Mouse (Mus musculus): Measurements from ENCODE around the gene Slc4a8. TPM values are rescaled to one million over a fixed set of nuclear protein-coding genes. Genes with fewer than 3 reads are reported as not detected.
A peak's percentile ranks its signal among the peaks of the same experiment; 100 is the strongest.

Gene Slc4a8
- polyA plus RNA-seq, 1 experiment from 2014 or later = 5.0 TPM

- no peak for ATAC-seq (ENCODE audit: insufficient number of reproducible peaks, insufficient read depth, low FRiP score, low TSS enrichment, low read depth)
- Histone ChIP-seq H3K27ac (no peak overlapping the region), H3K9ac (0 out of 2 replicates have a peak overlapping the region, but pooled peaks have one; percentile 32), H3K4me1 (peaks cover 7% of the 10 kb centered on the region; the same call in 1 of the 2 replicates), H3K27me3 (no peaks in the 10 kb centered on the region), H3K4me3 (peak overlapping the region; percentile 34), H3K36me3 (no peaks in the 10 kb centered on the region), H3K4me2 (peak overlapping the region; percentile 61), H3K9me3 (no peaks in the 10 kb centered on the region)
- WGBS = 21% methylated on average over 6 of the region's 6 CpGs
These were observed 14.9 kb upstream of the Slc4a8 start for GRCm38 (mm10) chr15:100746478-100747120.

GRCm38 (mm10) chr15:100747121-100747963 lies 14.2 kb upstream of the Slc4a8 start:
- H3K4me2 ChIP-seq = peak overlapping the region; percentile 61
- H3K9ac ChIP-seq = peak overlapping the region; percentile 51; the same call in 1 of the 2 replicates
- no peak overlapping the region for H3K27ac ChIP-seq
- WGBS = 1% methylated on average over 24 of the region's 27 CpGs
- no peaks in the 10 kb centered on the region for H3K36me3 ChIP-seq
- peak overlapping the region; percentile 34 for H3K4me3 ChIP-seq
- peaks cover 7% of the 10 kb centered on the region; the same call in 1 of the 2 replicates for H3K4me1 ChIP-seq
- ATAC-seq (ENCODE audit: insufficient number of reproducible peaks, insufficient read depth, low FRiP score, low TSS enrichment, low read depth) = no peak
- no peaks in the 10 kb centered on the region for H3K27me3 ChIP-seq
- no peaks in the 10 kb centered on the region for H3K9me3 ChIP-seq

GRCm38 (mm10) chr15:100748584-100748983 lies 13.0 kb upstream of the Slc4a8 start:
- H3K9ac ChIP-seq = no peak overlapping the region
- H3K4me3 ChIP-seq = no peak overlapping the region
- H3K27me3 ChIP-seq = no peaks in the 10 kb centered on the region
- no peak for ATAC-seq (ENCODE audit: insufficient number of reproducible peaks, insufficient read depth, low FRiP score, low TSS enrichment, low read depth)
- H3K4me2 ChIP-seq = no peak overlapping the region
- H3K27ac ChIP-seq = no peak overlapping the region
- H3K9me3 ChIP-seq = no peaks in the 10 kb centered on the region
- peaks cover 9% of the 10 kb centered on the region; the same call in 1 of the 2 replicates for H3K4me1 ChIP-seq
- no peaks in the 10 kb centered on the region for H3K36me3 ChIP-seq
- 85% methylated on average over 3 of the region's 3 CpGs for WGBS

- no peaks in the 10 kb centered on the region for H3K9me3 ChIP-seq
- no peaks in the 10 kb centered on the region for H3K27me3 ChIP-seq
- H3K4me1 ChIP-seq = peaks cover 17% of the 10 kb centered on the region
- no peak overlapping the region for H3K4me3 ChIP-seq
- H3K36me3 ChIP-seq = no peaks in the 10 kb centered on the region
- H3K9ac ChIP-seq = no peak overlapping the region
- no peak for ATAC-seq (ENCODE audit: insufficient number of reproducible peaks, insufficient read depth, low FRiP score, low TSS enrichment, low read depth)
- no peak overlapping the region for H3K4me2 ChIP-seq
- H3K27ac ChIP-seq = no peak overlapping the region
- 68% methylated on average over 10 of the region's 10 CpGs for WGBS
These were observed 11.6 kb upstream of the Slc4a8 start for GRCm38 (mm10) chr15:100749751-100750538.

GRCm38 (mm10) chr15:100752439-100752838 lies 9.1 kb upstream of the Slc4a8 start:
- Histone ChIP-seq H3K4me3 (no peak overlapping the region), H3K36me3 (no peaks in the 10 kb centered on the region), H3K4me1 (peaks cover 19% of the 10 kb centered on the region), H3K27ac (no peak overlapping the region), H3K9me3 (no peaks in the 10 kb centered on the region), H3K4me2 (no peak overlapping the region), H3K27me3 (no peaks in the 10 kb centered on the region; the same call in 1 of the 2 replicates), H3K9ac (no peak overlapping the region)
- no peak for ATAC-seq (ENCODE audit: insufficient number of reproducible peaks, insufficient read depth, low FRiP score, low TSS enrichment, low read depth)
- 77% methylated on average over 2 of the region's 2 CpGs for WGBS

GRCm38 (mm10) chr15:100753045-100753444 lies 8.5 kb upstream of the Slc4a8 start:
- no peak overlapping the region for H3K4me2 ChIP-seq
- H3K27ac ChIP-seq = no peak overlapping the region
- H3K27me3 ChIP-seq = no peaks in the 10 kb centered on the region; the same call in 1 of the 2 replicates
- H3K36me3 ChIP-seq = no peaks in the 10 kb centered on the region
- WGBS = 44% methylated on average over 5 of the region's 5 CpGs
- H3K9me3 ChIP-seq = no peaks in the 10 kb centered on the region
- H3K4me1 ChIP-seq = peaks cover 15% of the 10 kb centered on the region
- no peak overlapping the region for H3K9ac ChIP-seq
- no peak for ATAC-seq (ENCODE audit: insufficient number of reproducible peaks, insufficient read depth, low FRiP score, low TSS enrichment, low read depth)
- no peak overlapping the region for H3K4me3 ChIP-seq

GRCm38 (mm10) chr15:100754041-100754440 lies 7.5 kb upstream of the Slc4a8 start:
- Histone ChIP-seq H3K4me3 (no peak overlapping the region), H3K27ac (no peak overlapping the region), H3K4me2 (no peak overlapping the region), H3K4me1 (peaks cover 15% of the 10 kb centered on the region), H3K27me3 (no peaks in the 10 kb centered on the region; the same call in 1 of the 2 replicates), H3K9me3 (no peaks in the 10 kb centered on the region), H3K9ac (no peak overlapping the region), H3K36me3 (no peaks in the 10 kb centered on the region)
- WGBS = 35% methylated on average over 7 of the region's 7 CpGs
- ATAC-seq (ENCODE audit: insufficient number of reproducible peaks, insufficient read depth, low FRiP score, low TSS enrichment, low read depth) = no peak

GRCm38 (mm10) chr15:100754805-100755497 lies 6.6 kb upstream of the Slc4a8 start:
- no peak overlapping the region; the same call in 1 of the 2 replicates for H3K9ac ChIP-seq
- H3K27me3 ChIP-seq = no peaks in the 10 kb centered on the region; the same call in 1 of the 2 replicates
- no peak overlapping the region for H3K27ac ChIP-seq
- 8% methylated on average over 11 of the region's 11 CpGs for WGBS
- peak overlapping the region; percentile 14; the same call in 1 of the 2 replicates for H3K4me2 ChIP-seq
- peaks cover 15% of the 10 kb centered on the region for H3K4me1 ChIP-seq
- no peak overlapping the region for H3K4me3 ChIP-seq
- no peaks in the 10 kb centered on the region for H3K9me3 ChIP-seq
- ATAC-seq (ENCODE audit: insufficient number of reproducible peaks, insufficient read depth, low FRiP score, low TSS enrichment, low read depth) = no peak
- no peaks in the 10 kb centered on the region for H3K36me3 ChIP-seq

GRCm38 (mm10) chr15:100755498-100755859 lies 6.1 kb upstream of the Slc4a8 start:
- Histone ChIP-seq H3K4me1 (peaks cover 15% of the 10 kb centered on the region), H3K4me2 (peak overlapping the region; percentile 14; the same call in 1 of the 2 replicates), H3K27ac (no peak overlapping the region), H3K9me3 (no peaks in the 10 kb centered on the region), H3K36me3 (no peaks in the 10 kb centered on the region), H3K27me3 (no peaks in the 10 kb centered on the region; the same call in 1 of the 2 replicates), H3K9ac (no peak overlapping the region; the same call in 1 of the 2 replicates), H3K4me3 (no peak overlapping the region)
- WGBS = 46% methylated on average over 7 of the region's 8 CpGs
- ATAC-seq (ENCODE audit: insufficient number of reproducible peaks, insufficient read depth, low FRiP score, low TSS enrichment, low read depth) = no peak

GRCm38 (mm10) chr15:100755881-100756624 lies 5.5 kb upstream of the Slc4a8 start:
- H3K4me1 ChIP-seq = peaks cover 19% of the 10 kb centered on the region
- no peak for ATAC-seq (ENCODE audit: insufficient number of reproducible peaks, insufficient read depth, low FRiP score, low TSS enrichment, low read depth)
- WGBS = 71% methylated on average over 3 of the region's 3 CpGs
- H3K4me3 ChIP-seq = no peak overlapping the region
- no peaks in the 10 kb centered on the region for H3K9me3 ChIP-seq
- H3K4me2 ChIP-seq = no peak overlapping the region
- no peak overlapping the region for H3K27ac ChIP-seq
- H3K36me3 ChIP-seq = no peaks in the 10 kb centered on the region
- H3K9ac ChIP-seq = no peak overlapping the region
- no peaks in the 10 kb centered on the region; the same call in 1 of the 2 replicates for H3K27me3 ChIP-seq

All from embryonic facial prominence, embryonic 13.5 days (tissue).